Mouse (Mus musculus): ENCODE data around the gene Hirip3. TPM values are rescaled to one million over a fixed set of nuclear protein-coding genes. Genes with fewer than 3 reads are reported as not detected.

Gene Hirip3
- polyA plus RNA-seq, 1 experiment from 2014 or later, result 10.8 TPM

DNA sequence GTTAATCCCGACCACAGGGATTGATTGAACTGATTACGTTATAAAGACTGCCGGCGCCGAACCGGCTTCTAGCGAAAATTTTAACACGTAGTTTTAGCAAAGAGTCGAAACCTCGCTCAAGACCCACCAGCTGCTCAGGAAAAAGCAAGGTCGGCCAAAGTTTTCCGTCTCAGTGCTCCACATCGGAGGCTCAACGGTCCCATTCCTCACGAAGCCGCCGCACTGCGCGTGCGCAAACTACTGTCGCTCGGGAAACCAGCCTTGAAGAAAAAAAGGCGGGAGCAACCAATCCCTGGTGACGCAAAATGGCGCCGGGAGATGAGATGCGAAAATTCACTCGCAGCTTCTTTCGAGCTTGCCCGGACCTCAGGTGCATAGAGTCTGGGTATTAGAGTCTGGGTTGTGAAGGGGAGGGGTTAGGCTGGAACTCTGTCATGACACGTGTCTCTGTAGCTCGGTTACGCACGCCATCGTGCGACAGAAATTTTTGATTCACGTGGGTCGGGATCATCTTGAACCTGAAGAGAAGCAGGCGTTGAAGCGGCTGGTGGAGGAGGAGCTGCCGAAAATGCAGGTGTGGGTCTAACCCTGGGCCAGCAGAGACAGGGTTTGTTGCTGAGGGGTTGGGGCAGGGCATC, 494 bp downstream of the Hirip3 start, which contains the start of gene Ino80e:
Gene Ino80e (minus strand): TSS at position 231 of the 638 bp plus-strand sequence.
- Histone ChIP-seq H3K9me3 (replicated peaks; ENCODE audit: control insufficient read depth, low read length) (no peaks in the 10 kb centered on the region), H3K36me3 (ENCODE audit: control insufficient read depth, insufficient read depth) (peaks cover 32% of the 10 kb centered on the region)

DNA sequence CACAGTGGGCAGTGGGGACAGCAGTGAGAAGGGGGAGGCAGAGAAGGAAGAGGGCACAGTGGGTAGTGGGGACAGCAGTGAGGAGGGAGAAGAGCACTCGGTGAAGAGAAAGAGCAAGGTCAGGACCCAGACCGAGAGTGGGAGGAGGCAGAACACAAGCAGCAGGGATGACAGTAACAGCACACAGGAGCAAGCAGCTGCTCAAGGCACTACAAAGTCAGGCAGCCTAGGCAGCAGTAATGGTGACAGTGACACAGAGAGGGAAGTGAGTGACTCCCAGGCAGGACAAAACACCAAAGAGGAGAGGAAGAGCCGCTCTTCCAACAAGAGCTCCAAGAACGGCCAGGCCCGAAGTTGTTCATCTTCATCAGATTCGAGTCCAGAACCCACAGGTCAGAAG, 2.0 kb downstream of the Hirip3 start:
- Histone ChIP-seq H3K4me3 (ENCODE audit: low read depth, low read length) (no peak overlapping the region), H3K27me3 (ENCODE audit: control insufficient read depth, insufficient read depth, low read depth, low read length) (no peaks in the 10 kb centered on the region), H3K4me2 (ENCODE audit: low read depth, low read length) (peak overlapping the region; percentile 98), H3K36me3 (ENCODE audit: control insufficient read depth, insufficient read depth) (peaks cover 30% of the 10 kb centered on the region), H3K9ac (ENCODE audit: low read depth, low read length) (peak overlapping the region; percentile 75), H3K4me1 (ENCODE audit: control insufficient read depth, low read depth, low read length) (peaks cover 22% of the 10 kb centered on the region), H3K9me3 (replicated peaks; ENCODE audit: control insufficient read depth, low read length) (no peaks in the 10 kb centered on the region), H3K27ac (ENCODE audit: low read length) (no peak overlapping the region)
- 86% methylated on average over 6 of the region's 6 CpGs for WGBS (ENCODE audit: insufficient replicate concordance)
- ATAC-seq (ENCODE audit: low read depth), result no peak

More for the DNA sequence above, 494 bp downstream of the Hirip3 start, which contains the start of gene Ino80e:
- Histone ChIP-seq H3K27me3 (ENCODE audit: control insufficient read depth, insufficient read depth, low read depth, low read length) (no peaks in the 10 kb centered on the region), H3K27ac (ENCODE audit: low read length) (peak within 1 kb of the TSS; percentile 76), H3K4me2 (ENCODE audit: low read depth, low read length) (peak within 1 kb of the TSS; percentile 98), H3K4me3 (ENCODE audit: low read depth, low read length) (peak within 1 kb of the TSS; percentile 73), H3K4me1 (ENCODE audit: control insufficient read depth, low read depth, low read length) (peaks cover 22% of the 10 kb centered on the region), H3K9ac (ENCODE audit: low read depth, low read length) (peak within 1 kb of the TSS; percentile 75)
- peak; percentile 75 for ATAC-seq (ENCODE audit: low read depth)
- under 1% methylated on average over 41 of the region's 41 CpGs for WGBS (ENCODE audit: insufficient replicate concordance)

DNA sequence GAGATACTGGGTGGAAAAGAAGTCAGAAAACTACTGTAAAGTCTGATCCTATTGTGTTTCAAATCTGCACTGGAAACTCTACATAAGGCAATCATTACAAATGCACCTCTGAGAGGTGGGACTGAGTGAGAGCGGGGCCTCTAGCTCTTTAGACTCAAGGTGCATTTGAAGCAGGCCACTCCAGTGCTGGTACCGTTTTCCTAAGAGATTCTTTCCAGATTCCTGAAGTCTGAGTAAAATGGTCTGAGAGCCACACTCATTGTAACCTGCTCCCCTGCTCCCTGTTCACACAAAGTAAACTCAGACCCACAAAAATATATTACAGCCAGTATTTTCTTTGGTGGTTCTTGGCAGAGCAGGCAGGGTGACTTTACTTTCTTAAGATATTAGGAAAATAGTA, 5.8 kb downstream of the Hirip3 start:
- WGBS (ENCODE audit: insufficient replicate concordance), result 81% methylated on average over 2 of the region's 2 CpGs
- no peak overlapping the region for H3K4me2 ChIP-seq (ENCODE audit: low read depth, low read length)

DNA sequence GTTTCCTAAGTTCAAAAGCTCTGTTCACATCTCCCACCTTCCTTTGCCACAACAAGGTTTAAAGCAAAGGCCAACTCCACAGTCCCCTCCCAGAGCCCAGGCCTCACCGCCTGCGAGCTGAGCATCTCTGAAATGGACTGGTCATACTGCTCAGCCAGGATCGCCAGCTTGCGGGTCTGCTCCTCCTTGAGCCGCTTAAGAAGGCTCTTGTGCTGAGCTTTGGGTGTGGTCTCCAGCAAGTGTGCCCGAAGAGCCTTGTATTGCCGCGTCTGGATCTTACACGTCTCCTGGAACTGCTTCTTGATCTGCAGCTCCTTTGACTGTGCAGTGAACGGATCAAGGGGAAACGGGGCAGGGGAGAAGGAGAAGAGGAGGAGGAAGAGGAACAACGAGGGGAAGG, 6.2 kb downstream of the Hirip3 start:
- Histone ChIP-seq H3K4me3 (ENCODE audit: low read depth, low read length) (no peak overlapping the region), H3K36me3 (ENCODE audit: control insufficient read depth, insufficient read depth) (peaks cover 55% of the 10 kb centered on the region), H3K4me1 (ENCODE audit: control insufficient read depth, low read depth, low read length) (peaks cover 10% of the 10 kb centered on the region), H3K9me3 (replicated peaks; ENCODE audit: control insufficient read depth, low read length) (no peaks in the 10 kb centered on the region), H3K27me3 (ENCODE audit: control insufficient read depth, insufficient read depth, low read depth, low read length) (no peaks in the 10 kb centered on the region), H3K27ac (ENCODE audit: low read length) (no peak overlapping the region), H3K4me2 (ENCODE audit: low read depth, low read length) (no peak overlapping the region), H3K9ac (ENCODE audit: low read depth, low read length) (no peak overlapping the region)
- no peak for ATAC-seq (ENCODE audit: low read depth)
- WGBS (ENCODE audit: insufficient replicate concordance), result 75% methylated on average over 12 of the region's 12 CpGs

More for the DNA sequence above, 5.8 kb downstream of the Hirip3 start:
- Histone ChIP-seq H3K9ac (ENCODE audit: low read depth, low read length) (no peak overlapping the region), H3K27ac (ENCODE audit: low read length) (no peak overlapping the region), H3K9me3 (replicated peaks; ENCODE audit: control insufficient read depth, low read length) (no peaks in the 10 kb centered on the region), H3K36me3 (ENCODE audit: control insufficient read depth, insufficient read depth) (peaks cover 50% of the 10 kb centered on the region), H3K4me1 (ENCODE audit: control insufficient read depth, low read depth, low read length) (peaks cover 14% of the 10 kb centered on the region), H3K4me3 (ENCODE audit: low read depth, low read length) (no peak overlapping the region), H3K27me3 (ENCODE audit: control insufficient read depth, insufficient read depth, low read depth, low read length) (no peaks in the 10 kb centered on the region)
- ATAC-seq (ENCODE audit: low read depth), result no peak

DNA sequence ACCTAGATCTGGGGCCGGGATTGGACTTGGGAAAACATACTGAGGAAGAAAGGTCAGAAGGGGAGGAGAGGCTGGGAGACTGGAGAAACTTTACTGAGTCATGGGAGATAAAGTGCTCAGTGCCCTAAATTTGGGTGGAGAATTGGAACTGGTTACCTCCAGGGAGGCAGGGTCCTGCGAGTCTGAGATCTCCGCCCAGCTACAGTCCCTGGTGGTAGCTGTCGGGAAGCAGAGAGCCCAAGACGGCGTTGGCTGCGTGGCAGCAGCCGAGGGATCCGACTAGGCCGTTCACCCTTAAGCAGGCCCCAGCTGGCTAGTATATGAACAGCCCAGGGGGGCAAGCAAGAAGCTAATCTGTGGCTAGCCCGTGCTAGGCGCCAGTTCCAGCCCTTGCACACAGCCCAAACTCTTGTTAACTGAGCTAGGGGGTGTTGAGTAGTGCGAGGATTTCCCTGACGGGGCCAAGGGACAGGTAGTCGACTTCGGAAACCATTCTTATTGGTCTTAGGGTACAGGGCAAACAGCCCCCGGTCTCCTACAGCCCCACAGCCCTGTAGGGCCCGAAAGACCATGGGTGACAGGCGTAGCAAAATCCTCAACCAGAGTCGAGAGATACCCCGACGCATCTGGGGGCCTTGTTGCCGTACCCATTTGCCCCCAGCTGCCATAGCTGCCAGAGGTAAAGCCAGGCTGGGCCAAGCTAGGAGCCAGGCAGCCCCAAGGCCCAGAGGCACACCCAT, 8.2 kb downstream of the Hirip3 start:
- ATAC-seq (ENCODE audit: low read depth), result no peak
- peaks cover 65% of the 10 kb centered on the region for H3K36me3 ChIP-seq (ENCODE audit: control insufficient read depth, insufficient read depth)
- no peaks in the 10 kb centered on the region for H3K27me3 ChIP-seq (ENCODE audit: control insufficient read depth, insufficient read depth, low read depth, low read length)
- H3K4me3 ChIP-seq (ENCODE audit: low read depth, low read length), result no peak overlapping the region
- H3K9me3 ChIP-seq (replicated peaks; ENCODE audit: control insufficient read depth, low read length), result no peaks in the 10 kb centered on the region
- no peak overlapping the region for H3K4me2 ChIP-seq (ENCODE audit: low read depth, low read length)
- 84% methylated on average over 23 of the region's 23 CpGs for WGBS (ENCODE audit: insufficient replicate concordance)
- no peaks in the 10 kb centered on the region for H3K4me1 ChIP-seq (ENCODE audit: control insufficient read depth, low read depth, low read length)
- H3K9ac ChIP-seq (ENCODE audit: low read depth, low read length), result no peak overlapping the region
- no peak overlapping the region for H3K27ac ChIP-seq (ENCODE audit: low read length)

DNA sequence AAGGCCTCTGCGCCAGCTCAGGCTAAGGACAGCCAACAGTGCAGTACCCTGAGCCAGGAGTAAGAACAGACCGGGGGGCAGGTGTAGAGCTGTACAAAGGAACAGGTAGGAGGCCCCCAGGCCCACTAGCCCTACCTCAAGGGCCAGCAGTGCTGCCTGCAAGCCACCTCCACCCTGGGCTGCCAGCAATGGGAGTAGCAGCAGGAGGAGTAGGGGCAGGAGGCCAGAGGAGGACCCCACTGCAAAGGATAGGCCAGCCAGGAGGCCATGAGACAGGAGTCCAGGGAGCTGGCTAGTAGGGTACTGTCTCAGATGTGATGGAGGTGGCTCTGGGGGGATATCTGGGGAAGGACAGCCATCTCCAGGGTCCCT, 8.7 kb downstream of the Hirip3 start:
- H3K4me1 ChIP-seq (ENCODE audit: control insufficient read depth, low read depth, low read length), result no peaks in the 10 kb centered on the region
- no peak overlapping the region for H3K27ac ChIP-seq (ENCODE audit: low read length)
- no peaks in the 10 kb centered on the region for H3K9me3 ChIP-seq (replicated peaks; ENCODE audit: control insufficient read depth, low read length)
- 90% methylated on average over 2 of the region's 2 CpGs for WGBS (ENCODE audit: insufficient replicate concordance)
- no peaks in the 10 kb centered on the region for H3K27me3 ChIP-seq (ENCODE audit: control insufficient read depth, insufficient read depth, low read depth, low read length)
- H3K9ac ChIP-seq (ENCODE audit: low read depth, low read length), result no peak overlapping the region
- H3K4me2 ChIP-seq (ENCODE audit: low read depth, low read length), result no peak overlapping the region
- H3K4me3 ChIP-seq (ENCODE audit: low read depth, low read length), result no peak overlapping the region
- H3K36me3 ChIP-seq (ENCODE audit: control insufficient read depth, insufficient read depth), result peaks cover 67% of the 10 kb centered on the region
- no peak for ATAC-seq (ENCODE audit: low read depth)

DNA sequence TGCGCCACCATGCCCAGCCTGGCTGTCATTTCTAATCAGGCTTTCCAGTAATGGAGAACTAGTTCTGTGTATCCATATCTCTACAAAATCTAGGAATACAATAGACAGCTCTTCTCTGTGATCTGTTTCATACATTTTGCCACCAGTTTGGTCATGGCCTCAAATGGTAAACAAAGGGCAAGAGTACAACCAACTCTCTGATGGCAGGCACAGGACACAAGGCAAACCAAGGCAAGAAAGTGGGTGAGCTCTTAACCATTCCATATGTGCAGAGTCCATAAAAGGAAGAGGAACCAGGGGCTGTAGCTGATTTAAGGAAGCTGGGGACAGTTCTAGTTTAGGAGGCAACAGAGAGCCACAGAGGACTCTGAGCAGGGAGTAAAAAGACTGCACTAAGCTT, 15.5 kb downstream of the Hirip3 start:
- Histone ChIP-seq H3K4me1 (ENCODE audit: control insufficient read depth, low read depth, low read length) (peaks cover 12% of the 10 kb centered on the region), H3K9ac (ENCODE audit: low read depth, low read length) (no peak overlapping the region), H3K27ac (ENCODE audit: low read length) (no peak overlapping the region), H3K27me3 (ENCODE audit: control insufficient read depth, insufficient read depth, low read depth, low read length) (no peaks in the 10 kb centered on the region), H3K4me2 (ENCODE audit: low read depth, low read length) (no peak overlapping the region), H3K9me3 (replicated peaks; ENCODE audit: control insufficient read depth, low read length) (no peaks in the 10 kb centered on the region), H3K36me3 (ENCODE audit: control insufficient read depth, insufficient read depth) (peaks cover 66% of the 10 kb centered on the region), H3K4me3 (ENCODE audit: low read depth, low read length) (no peak overlapping the region)
- no peak for ATAC-seq (ENCODE audit: low read depth)
- 90% methylated on average over 1 of the region's 1 CpGs for WGBS (ENCODE audit: insufficient replicate concordance)

DNA sequence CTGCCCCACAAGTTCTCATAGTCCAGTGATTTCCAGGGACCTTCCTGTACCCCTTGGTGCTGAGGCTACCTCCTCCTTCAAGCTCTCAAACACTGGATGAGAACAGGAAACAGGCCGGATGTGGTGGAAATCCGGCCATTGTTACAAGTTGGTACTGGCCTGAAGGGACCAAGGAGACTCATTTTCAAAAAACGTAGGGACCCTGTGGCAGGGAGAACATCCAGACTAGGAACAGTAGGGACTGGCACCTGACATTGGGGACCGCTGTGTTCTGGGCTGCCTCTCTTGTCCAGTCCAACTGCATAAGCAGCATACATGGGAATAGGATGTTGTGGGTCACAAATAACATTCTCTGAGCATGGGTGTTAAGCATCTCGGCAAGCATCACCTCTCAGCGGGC, 19.3 kb downstream of the Hirip3 start:
- H3K9ac ChIP-seq (ENCODE audit: low read depth, low read length), result no peak overlapping the region; the same call in 1 of the 2 replicates

DNA sequence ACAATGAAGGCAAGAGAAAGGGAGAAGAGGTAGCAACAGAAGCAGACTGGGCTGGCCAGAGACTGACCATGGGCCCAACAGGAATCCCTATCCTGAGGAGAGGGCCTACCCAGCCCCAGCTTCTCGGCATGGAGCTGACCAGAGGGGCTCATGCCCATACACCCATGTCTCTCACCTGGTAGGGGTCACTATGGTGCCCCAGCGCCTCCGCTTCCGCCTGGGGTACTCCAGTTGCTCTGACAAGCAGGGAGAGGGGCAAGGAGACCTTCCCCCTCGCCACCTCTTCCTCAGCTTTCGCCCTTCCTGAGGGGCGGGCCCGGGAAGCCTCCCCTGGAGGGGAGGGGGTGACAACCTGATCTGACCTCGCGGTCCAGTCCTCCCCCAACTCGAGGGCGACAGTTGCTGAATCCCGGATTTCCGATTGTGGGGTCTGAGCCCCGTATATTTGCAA, 22.0 kb downstream of the Hirip3 start:
- peak overlapping the region; percentile 77 for H3K4me3 ChIP-seq (ENCODE audit: low read depth, low read length)
- ATAC-seq (ENCODE audit: low read depth), result no peak

More for the DNA sequence above, 19.3 kb downstream of the Hirip3 start:
- Histone ChIP-seq H3K27ac (ENCODE audit: low read length) (no peak overlapping the region), H3K4me1 (ENCODE audit: control insufficient read depth, low read depth, low read length) (peaks cover 38% of the 10 kb centered on the region), H3K4me2 (ENCODE audit: low read depth, low read length) (peak overlapping the region; percentile 22), H3K27me3 (ENCODE audit: control insufficient read depth, insufficient read depth, low read depth, low read length) (no peaks in the 10 kb centered on the region), H3K4me3 (ENCODE audit: low read depth, low read length) (no peak overlapping the region), H3K36me3 (ENCODE audit: control insufficient read depth, insufficient read depth) (peaks cover 30% of the 10 kb centered on the region), H3K9me3 (replicated peaks; ENCODE audit: control insufficient read depth, low read length) (no peaks in the 10 kb centered on the region)
- 33% methylated on average over 6 of the region's 6 CpGs for WGBS (ENCODE audit: insufficient replicate concordance)
- ATAC-seq (ENCODE audit: low read depth), result no peak

More for the DNA sequence above, 22.0 kb downstream of the Hirip3 start:
- H3K9ac ChIP-seq (ENCODE audit: low read depth, low read length), result peak overlapping the region; percentile 85
- H3K27ac ChIP-seq (ENCODE audit: low read length), result peak overlapping the region; percentile 83
- no peaks in the 10 kb centered on the region for H3K9me3 ChIP-seq (replicated peaks; ENCODE audit: control insufficient read depth, low read length)
- H3K4me1 ChIP-seq (ENCODE audit: control insufficient read depth, low read depth, low read length), result peaks cover 38% of the 10 kb centered on the region
- peaks cover 13% of the 10 kb centered on the region for H3K36me3 ChIP-seq (ENCODE audit: control insufficient read depth, insufficient read depth)
- H3K27me3 ChIP-seq (ENCODE audit: control insufficient read depth, insufficient read depth, low read depth, low read length), result no peaks in the 10 kb centered on the region
- under 1% methylated on average over 15 of the region's 15 CpGs for WGBS (ENCODE audit: insufficient replicate concordance)
- H3K4me2 ChIP-seq (ENCODE audit: low read depth, low read length), result peak overlapping the region; percentile 99
